Mouse (Mus musculus) lung, postnatal 0 days (tissue): ENCODE measurements around the gene Tango6. TPM values are rescaled to one million over a fixed set of nuclear protein-coding genes. Genes with fewer than 3 reads are reported as not detected.

ENCODE experiments used
- ATAC-seq: fragments of 200-750 bp; cut with Nextera tagmentation; 2 replicates; pipeline ENCODE4 v1.8.0; 2017; ENCODE audit warnings: moderate library complexity
- DNase-seq: peaks from one replicate; pipeline ENCODE4 v3.0.0-alpha.2; 2016; ENCODE audit warnings: low spot score
- H3K27ac ChIP-seq: fragments of 300-500 bp; sonication (generic); 2 replicates; pipeline ENCODE4 v1.5.1; 2014; ENCODE audit warnings: antibody characterized with exemption, mild to moderate bottlenecking, low read length, mixed read lengths
- H3K27me3 ChIP-seq: fragments of 300-500 bp; sonication (generic); replicated peaks from 2 replicates; pipeline ENCODE4 v1.6.1; 2014; ENCODE audit warnings: low read length, mixed read lengths; ENCODE audit not compliant: insufficient read depth
- H3K36me3 ChIP-seq: fragments of 300-500 bp; sonication (generic); 2 replicates; pipeline ENCODE4 v1.6.1; 2014; ENCODE audit warnings: low read length, mixed read lengths; ENCODE audit not compliant: insufficient read depth
- H3K4me1 ChIP-seq: fragments of 300-500 bp; sonication (generic); 2 replicates; pipeline ENCODE4 v1.6.1; 2014; ENCODE audit warnings: antibody characterized with exemption, low read depth, low read length, mixed read lengths; ENCODE audit not compliant: insufficient read depth
- H3K4me2 ChIP-seq: fragments of 300-500 bp; sonication (generic); replicated peaks from 2 replicates; pipeline ENCODE4 v1.6.1; 2014; ENCODE audit warnings: low read depth, mild to moderate bottlenecking, low read length, moderate library complexity, mixed read lengths
- H3K4me3 ChIP-seq: fragments of 300-500 bp; sonication (generic); 2 replicates; pipeline ENCODE4 v1.5.1; 2014; ENCODE audit warnings: low read depth, low read length
- H3K9ac ChIP-seq: fragments of 300-500 bp; sonication (generic); replicated peaks from 2 replicates; pipeline ENCODE4 v1.6.1; 2014; ENCODE audit warnings: low read depth, mild to moderate bottlenecking
- H3K9me3 ChIP-seq: fragments of 300-500 bp; sonication (generic); 2 replicates; pipeline ENCODE4 v1.6.1; 2016; ENCODE audit warnings: low read length, mixed read lengths
- CTCF ChIP-seq: IDR thresholded peaks from 2 replicates; pipeline ENCODE4 v1.5.1; 2016; ENCODE audit warnings: antibody characterized with exemption, mild to moderate bottlenecking
- EP300 ChIP-seq: IDR thresholded peaks from 2 replicates; pipeline ENCODE4 v1.6.1; 2016; ENCODE audit warnings: antibody characterized with exemption, mild to moderate bottlenecking, control low read depth
- WGBS: fragments of 180-500 bp; shearing (Covaris S2); extraction: QIAGEN DNeasy Blood & Tissue Kit; methylation state at CpG from one replicate; pipeline ENCODE4 v1.1.7; 2014; 5-methylcytosine and 5-hydroxymethylcytosine counted together
- polyA plus RNA-seq: library from polyadenylated mRNA; unstranded; fragments of >200 nt; fragmentation: Nextera tagmentation; extraction: Ambion mirVana; gene quantifications from 2 replicates; pipeline ENCODE4 v1.2.1, GENCODE M21; 2015

Tango6 gene
- polyA plus RNA-seq, 1 experiment from 2014 or later = 3.5 TPM

GRCm38 (mm10) chr8:106687479-106687878 lies 4.6 kb downstream of the Tango6 start:
- Histone ChIP-seq H3K9ac (no peak overlapping the region), H3K4me3 (no peak overlapping the region), H3K9me3 (no peaks in the 10 kb centered on the region), H3K27ac (no peak overlapping the region), H3K36me3 (no peaks in the 10 kb centered on the region), H3K4me2 (no peak overlapping the region), H3K4me1 (no peaks in the 10 kb centered on the region; the same call in 1 of the 2 replicates), H3K27me3 (no peaks in the 10 kb centered on the region)
- TF ChIP-seq EP300 (no peak), CTCF (peak; percentile 79)
- peak; percentile 86 for DNase-seq
- 0 out of 2 replicates have a peak, but pooled peaks have one; percentile 25 for ATAC-seq
- WGBS = 0% methylated on average over 4 of the region's 4 CpGs

DNA sequence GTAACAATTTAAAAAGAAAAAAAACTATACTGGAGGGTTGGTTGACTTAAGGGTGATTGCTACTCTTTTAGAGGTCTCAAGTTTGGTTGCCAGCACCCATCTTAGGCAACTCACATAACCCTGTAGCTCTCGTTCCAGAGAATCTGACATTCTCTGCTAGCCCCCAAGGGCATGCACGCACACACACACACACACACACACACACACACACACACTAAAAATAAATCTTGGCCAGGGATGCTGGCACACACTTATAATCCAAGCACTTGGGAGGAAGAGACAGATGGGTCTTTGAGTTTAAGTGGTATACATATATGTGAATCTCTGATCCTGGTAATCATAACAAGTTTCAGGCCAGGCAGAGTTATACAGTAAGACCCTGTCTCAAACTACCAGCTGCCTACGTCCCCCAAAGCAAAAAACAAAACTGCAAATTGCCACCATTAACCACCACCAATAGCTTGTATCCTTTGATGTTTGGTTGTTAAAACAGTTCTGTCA lies 14.9 kb downstream of the Tango6 start:
- DNase-seq (no peak), ATAC-seq (no peak)
- Histone ChIP-seq H3K9ac (no peak overlapping the region), H3K4me1 (no peaks in the 10 kb centered on the region), H3K36me3 (peaks cover 7% of the 10 kb centered on the region; the same call in 1 of the 2 replicates), H3K4me2 (no peak overlapping the region), H3K27me3 (no peaks in the 10 kb centered on the region), H3K27ac (no peak overlapping the region), H3K9me3 (no peaks in the 10 kb centered on the region), H3K4me3 (no peak overlapping the region)
- TF ChIP-seq EP300 = no peak
- TF ChIP-seq CTCF = no peak
- WGBS = 79% methylated on average over 3 of the region's 3 CpGs

- DNase-seq = peak; percentile 59
- Histone ChIP-seq H3K4me3 (no peak overlapping the region), H3K9ac (no peak overlapping the region), H3K4me2 (no peak overlapping the region), H3K9me3 (no peaks in the 10 kb centered on the region), H3K27me3 (no peaks in the 10 kb centered on the region), H3K27ac (no peak overlapping the region), H3K4me1 (no peaks in the 10 kb centered on the region; the same call in 1 of the 2 replicates), H3K36me3 (peaks cover 7% of the 10 kb centered on the region; the same call in 1 of the 2 replicates)
- peak; percentile 39; the same call in 1 of the 2 replicates for ATAC-seq
- TF ChIP-seq EP300 (no peak), CTCF (peak; percentile 94)
- WGBS = 71% methylated on average over 5 of the region's 5 CpGs
Observed at GRCm38 (mm10) chr8:106699588-106699987, 16.7 kb downstream of the Tango6 start.

DNA sequence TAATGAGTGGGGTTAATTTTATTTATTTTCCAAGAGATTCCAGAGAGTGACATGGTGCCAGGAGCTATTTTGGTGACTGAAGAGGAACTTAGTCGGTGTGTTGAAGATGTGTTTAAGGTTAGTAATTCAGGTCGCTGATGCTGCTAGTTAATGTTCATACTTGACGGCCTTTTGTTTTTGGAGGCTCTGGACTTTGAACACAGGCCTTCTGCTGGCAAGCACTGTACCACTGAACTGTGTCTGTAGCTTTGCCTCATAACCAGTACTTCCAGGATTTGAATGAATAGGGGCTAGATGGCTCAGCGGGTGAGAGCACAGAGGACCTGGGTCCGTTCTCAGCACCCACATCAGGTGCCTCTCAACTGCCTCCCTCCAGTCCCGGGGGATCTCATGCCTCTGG lies 17.3 kb downstream of the Tango6 start:
- H3K27ac ChIP-seq = no peak overlapping the region
- no peaks in the 10 kb centered on the region for H3K9me3 ChIP-seq
- WGBS = 93% methylated on average over 6 of the region's 6 CpGs
- H3K9ac ChIP-seq = no peak overlapping the region
- H3K27me3 ChIP-seq = no peaks in the 10 kb centered on the region
- no peak overlapping the region for H3K4me2 ChIP-seq
- H3K36me3 ChIP-seq = peaks cover 7% of the 10 kb centered on the region; the same call in 1 of the 2 replicates
- H3K4me3 ChIP-seq = no peak overlapping the region
- no peaks in the 10 kb centered on the region; the same call in 1 of the 2 replicates for H3K4me1 ChIP-seq
- TF ChIP-seq EP300 (no peak), CTCF (no peak)
- ATAC-seq (no peak), DNase-seq (no peak)

GRCm38 (mm10) chr8:106701360-106701759 lies 18.5 kb downstream of the Tango6 start:
- WGBS = 83% methylated on average over 3 of the region's 3 CpGs
- no peak for DNase-seq
- ATAC-seq = no peak
- no peaks in the 10 kb centered on the region for H3K27me3 ChIP-seq
- no peaks in the 10 kb centered on the region for H3K9me3 ChIP-seq
- peaks cover 7% of the 10 kb centered on the region; the same call in 1 of the 2 replicates for H3K36me3 ChIP-seq
- H3K4me1 ChIP-seq = no peaks in the 10 kb centered on the region; the same call in 1 of the 2 replicates
- no peak overlapping the region for H3K27ac ChIP-seq
- H3K4me3 ChIP-seq = no peak overlapping the region
- no peak for TF ChIP-seq CTCF
- TF ChIP-seq EP300 = no peak
- H3K9ac ChIP-seq = no peak overlapping the region
- no peak overlapping the region for H3K4me2 ChIP-seq

DNA sequence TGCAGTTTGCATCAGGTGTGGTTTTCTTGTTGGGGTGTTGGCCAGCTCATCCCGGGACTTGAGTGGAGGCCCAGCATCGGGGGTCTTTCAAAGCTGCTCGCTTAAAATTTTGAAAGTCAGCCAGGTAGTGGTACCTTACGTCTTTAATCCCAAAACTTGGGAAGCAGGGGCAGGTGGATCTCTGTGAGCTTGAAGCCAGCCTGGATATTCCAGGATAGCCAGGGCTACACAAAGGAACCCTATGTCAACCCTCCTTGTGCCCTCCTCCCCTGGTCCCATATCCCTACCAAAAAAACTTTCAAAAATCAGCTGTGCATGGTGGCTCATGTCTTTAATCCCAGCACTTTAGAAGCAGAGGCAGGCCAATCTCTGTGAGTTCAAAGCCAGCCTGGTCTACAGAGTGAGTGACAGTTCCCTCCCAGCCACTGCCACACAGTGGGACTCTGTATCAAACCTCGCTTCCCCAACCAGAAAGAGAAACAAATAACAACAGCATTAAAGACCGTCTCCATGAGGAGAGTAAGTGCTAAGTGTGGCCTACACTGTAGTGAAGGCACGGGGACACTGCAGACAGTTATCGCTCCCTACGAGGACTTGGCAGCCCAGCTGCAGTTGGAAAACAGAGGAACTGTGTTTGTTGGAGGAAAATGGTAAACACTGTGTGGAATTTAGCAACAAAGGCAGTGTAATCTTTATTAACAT lies 21.5 kb downstream of the Tango6 start:
- H3K4me3 ChIP-seq = no peak overlapping the region
- 0 out of 2 replicates have a peak overlapping the region, but pooled peaks have one; percentile 9 for H3K4me2 ChIP-seq
- H3K27ac ChIP-seq = peak overlapping the region; percentile 92
- TF ChIP-seq CTCF (no peak), EP300 (no peak)
- peaks cover 1% of the 10 kb centered on the region; the same call in 1 of the 2 replicates for H3K36me3 ChIP-seq
- no peaks in the 10 kb centered on the region for H3K9me3 ChIP-seq
- H3K9ac ChIP-seq = no peak overlapping the region
- 58% methylated on average over 9 of the region's 9 CpGs for WGBS
- no peaks in the 10 kb centered on the region; the same call in 1 of the 2 replicates for H3K4me1 ChIP-seq
- DNase-seq = no peak
- peak; percentile 68 for ATAC-seq
- H3K27me3 ChIP-seq = no peaks in the 10 kb centered on the region
